Mouse (Mus musculus) testis, adult 2 months (tissue): ENCODE data around the gene Slc6a3. TPM values are rescaled to one million over a fixed set of nuclear protein-coding genes. Genes with fewer than 3 reads are reported as not detected.
A peak's percentile ranks its signal among the peaks of the same experiment; 100 is the strongest.

Experiments
- H3K27ac ChIP-seq: fragments of 200-500 bp; 2 replicates; pipeline ENCODE4 v1.5.1; 2012; ENCODE audit warnings: low read depth, low read length; ENCODE audit not compliant: control insufficient read depth, insufficient read depth
- H3K27me3 ChIP-seq: fragments of 200-500 bp; 2 replicates; pipeline ENCODE4 v1.6.1; 2012; ENCODE audit warnings: mild to moderate bottlenecking, low read length, moderate library complexity; ENCODE audit not compliant: control insufficient read depth, insufficient read depth
- H3K36me3 ChIP-seq: fragments of 200-500 bp; 2 replicates; pipeline ENCODE4 v1.6.1; 2012; ENCODE audit warnings: mild to moderate bottlenecking, low read length; ENCODE audit not compliant: control insufficient read depth, insufficient read depth
- H3K4me1 ChIP-seq: fragments of 200-500 bp; 2 replicates; pipeline ENCODE4 v1.6.1; 2012; ENCODE audit warnings: low read length; ENCODE audit not compliant: control insufficient read depth, insufficient read depth
- H3K4me3 ChIP-seq: fragments of 200-500 bp; 2 replicates; pipeline ENCODE4 v1.5.1; 2012; ENCODE audit warnings: low read depth, mild to moderate bottlenecking, low read length, moderate library complexity, mixed read lengths; ENCODE audit not compliant: control insufficient read depth
- CTCF ChIP-seq: fragments of 200-500 bp; IDR thresholded peaks from 2 replicates; pipeline ENCODE4 v1.5.1; 2012; ENCODE audit warnings: low read depth, mild to moderate bottlenecking, inconsistent platforms, low read length, moderate library complexity; ENCODE audit not compliant: control insufficient read depth, insufficient read depth, insufficient replicate concordance
- POLR2A ChIP-seq: fragments of 200-500 bp; IDR thresholded peaks from 2 replicates; pipeline ENCODE4 v1.6.1; 2012; ENCODE audit warnings: low read depth, mild to moderate bottlenecking, inconsistent platforms, low read length, moderate library complexity; ENCODE audit not compliant: control insufficient read depth
- polyA plus RNA-seq: library from polyadenylated mRNA; depleted of rRNA; stranded (reverse); fragments of >200 nt; gene quantifications from 2 replicates; pipeline ENCODE4 v1.2.3, GENCODE M21; 2012; rRNA removed

The Slc6a3 gene
- 0.02 TPM in 1 of 2 replicates, not detected in the other for polyA plus RNA-seq

- TF ChIP-seq POLR2A (no peak), CTCF (no peak)
- Histone ChIP-seq H3K4me1 (peaks cover 3% of the 10 kb centered on the region; the same call in 1 of the 2 replicates), H3K27me3 (no peaks in the 10 kb centered on the region), H3K4me3 (peak within 1 kb of the TSS; percentile 14), H3K36me3 (no peaks in the 10 kb centered on the region), H3K27ac (no peak within 1 kb of the TSS)
Measured at GRCm38 (mm10) chr13:73536403-73536821, at the start of gene Slc6a3. Slc6a3 (plus strand) TSS chr13:73536747.

- no peaks in the 10 kb centered on the region for H3K4me1 ChIP-seq
- no peaks in the 10 kb centered on the region for H3K36me3 ChIP-seq
- no peak for TF ChIP-seq POLR2A
- no peak for TF ChIP-seq CTCF
- H3K27ac ChIP-seq: no peak overlapping the region
- H3K4me3 ChIP-seq: no peak overlapping the region
- no peaks in the 10 kb centered on the region for H3K27me3 ChIP-seq
Measured at GRCm38 (mm10) chr13:73488105-73488504, 48.4 kb upstream of the Slc6a3 start.

- H3K27ac ChIP-seq: no peak overlapping the region
- no peaks in the 10 kb centered on the region for H3K36me3 ChIP-seq
- TF ChIP-seq POLR2A (no peak), CTCF (no peak)
- no peaks in the 10 kb centered on the region for H3K27me3 ChIP-seq
- H3K4me1 ChIP-seq: no peaks in the 10 kb centered on the region
- H3K4me3 ChIP-seq: no peak overlapping the region
Measured at GRCm38 (mm10) chr13:73488707-73489106, 47.8 kb upstream of the Slc6a3 start.

- Histone ChIP-seq H3K4me3 (no peak overlapping the region), H3K4me1 (no peaks in the 10 kb centered on the region), H3K36me3 (no peaks in the 10 kb centered on the region)
Measured at GRCm38 (mm10) chr13:73489986-73490385, 46.6 kb upstream of the Slc6a3 start.

GRCm38 (mm10) chr13:73490564-73491170, 45.9 kb upstream of the Slc6a3 start:
- Histone ChIP-seq H3K36me3 (no peaks in the 10 kb centered on the region), H3K27me3 (no peaks in the 10 kb centered on the region), H3K27ac (no peak overlapping the region), H3K4me1 (no peaks in the 10 kb centered on the region), H3K4me3 (no peak overlapping the region)
- TF ChIP-seq CTCF: no peak
- no peak for TF ChIP-seq POLR2A

More at GRCm38 (mm10) chr13:73489986-73490385, 46.6 kb upstream of the Slc6a3 start:
- Histone ChIP-seq H3K27me3 (no peaks in the 10 kb centered on the region), H3K27ac (no peak overlapping the region)
- TF ChIP-seq CTCF: no peak
- TF ChIP-seq POLR2A: no peak

GRCm38 (mm10) chr13:73493183-73493582, 43.4 kb upstream of the Slc6a3 start:
- H3K27ac ChIP-seq: no peak overlapping the region
- H3K4me1 ChIP-seq: no peaks in the 10 kb centered on the region
- H3K27me3 ChIP-seq: no peaks in the 10 kb centered on the region
- no peak for TF ChIP-seq POLR2A
- no peak for TF ChIP-seq CTCF
- no peak overlapping the region for H3K4me3 ChIP-seq
- H3K36me3 ChIP-seq: no peaks in the 10 kb centered on the region

- Histone ChIP-seq H3K27ac (no peak overlapping the region), H3K4me3 (no peak overlapping the region), H3K27me3 (no peaks in the 10 kb centered on the region), H3K4me1 (no peaks in the 10 kb centered on the region), H3K36me3 (no peaks in the 10 kb centered on the region)
- TF ChIP-seq POLR2A: no peak
- no peak for TF ChIP-seq CTCF
Measured at GRCm38 (mm10) chr13:73494528-73494927, 42.0 kb upstream of the Slc6a3 start.
